26 mouse cellular contexts compared by ENCODE assay signal in the genomic region with DNA sequence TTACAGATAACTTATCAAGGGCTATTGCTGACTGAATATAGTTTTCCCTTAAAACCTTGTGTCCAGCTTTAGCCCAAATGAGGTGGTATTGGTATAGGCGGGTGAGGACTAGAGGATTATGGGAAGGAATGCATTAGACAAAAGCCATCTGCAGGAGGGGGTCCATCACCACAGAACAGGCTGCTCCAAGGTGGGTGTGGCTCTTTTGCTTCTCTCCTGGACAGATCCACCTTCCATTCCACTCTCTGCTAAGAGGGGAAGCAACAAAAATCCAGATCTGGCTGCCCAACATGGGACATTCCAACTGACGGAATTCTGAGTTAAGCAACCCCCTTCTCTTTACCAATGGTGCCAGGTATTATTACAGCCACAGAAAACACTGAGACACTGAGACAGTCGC.
"Had no signal": no experiment of that assay in that cellular context is flagged by ENCODE, and none has a peak within 500 bp of the region (broad histone marks: within the 10 kb centered on the region; RNA-seq: fewer than 3 reads in every experiment).

No protein-coding gene starts in this region.

- H3K4me2 ChIP-seq: heart, embryonic 11.5 days; heart, embryonic 13.5 days; heart, embryonic 15.5 days; hindbrain, embryonic 13.5 days; hindbrain, embryonic 15.5 days; kidney, embryonic 15.5 days; limb, embryonic 13.5 days; limb, embryonic 15.5 days; liver, embryonic 12.5 days had no signal

- H3K27ac ChIP-seq: hindbrain, embryonic 13.5 days; hindbrain, embryonic 15.5 days; hindbrain, postnatal 0 days; kidney, embryonic 15.5 days; kidney, postnatal 0 days; limb, embryonic 13.5 days; limb, embryonic 15.5 days; liver, embryonic 12.5 days; liver, embryonic 14.5 days had no signal

- H3K27me3 ChIP-seq: heart, embryonic 13.5 days; heart, embryonic 15.5 days; hindbrain, embryonic 13.5 days; hindbrain, embryonic 15.5 days; kidney, embryonic 15.5 days; limb, embryonic 13.5 days; limb, embryonic 15.5 days; liver, embryonic 12.5 days had no signal

- H3K9ac ChIP-seq: heart, embryonic 13.5 days; heart, embryonic 15.5 days; hindbrain, embryonic 13.5 days; hindbrain, embryonic 15.5 days; kidney, embryonic 15.5 days; limb, embryonic 13.5 days; limb, embryonic 15.5 days; liver, embryonic 12.5 days; liver, embryonic 14.5 days had no signal

- H3K9me3 ChIP-seq: heart, embryonic 15.5 days; hindbrain, embryonic 13.5 days; hindbrain, embryonic 15.5 days; limb, embryonic 15.5 days; liver, embryonic 12.5 days had no signal

- ATAC-seq: hindbrain, postnatal 0 days; intestine, embryonic 16.5 days; liver, embryonic 12.5 days had no signal

- H3K36me3 ChIP-seq: hindbrain, embryonic 13.5 days; hindbrain, embryonic 15.5 days had no signal

- H3K4me3 ChIP-seq: heart, adult 2 months; heart, embryonic 13.5 days; heart, embryonic 15.5 days; hindbrain, embryonic 13.5 days; hindbrain, embryonic 15.5 days; kidney, embryonic 15.5 days; limb, embryonic 13.5 days; limb, embryonic 15.5 days; liver, embryonic 12.5 days had no signal

- H3K4me1 ChIP-seq: hindbrain, embryonic 13.5 days; hindbrain, embryonic 15.5 days; limb, embryonic 15.5 days had no signal

- DNase-seq: gastrocnemius, postnatal 14 days; gastrocnemius, postnatal 36 days; heart, adult 11 months; heart, adult 2 months; heart, postnatal 10 days; kidney, adult 11 months; kidney, adult 2 months; kidney, adult 9 months; kidney, postnatal 14 days; kidney, postnatal 36 days; layer of hippocampus, adult 9-11 months; layer of hippocampus, postnatal 36 days; left cerebral cortex, postnatal 4 days had no signal
